ENCODE assay signal across 23 mouse cellular contexts in the genomic region with DNA sequence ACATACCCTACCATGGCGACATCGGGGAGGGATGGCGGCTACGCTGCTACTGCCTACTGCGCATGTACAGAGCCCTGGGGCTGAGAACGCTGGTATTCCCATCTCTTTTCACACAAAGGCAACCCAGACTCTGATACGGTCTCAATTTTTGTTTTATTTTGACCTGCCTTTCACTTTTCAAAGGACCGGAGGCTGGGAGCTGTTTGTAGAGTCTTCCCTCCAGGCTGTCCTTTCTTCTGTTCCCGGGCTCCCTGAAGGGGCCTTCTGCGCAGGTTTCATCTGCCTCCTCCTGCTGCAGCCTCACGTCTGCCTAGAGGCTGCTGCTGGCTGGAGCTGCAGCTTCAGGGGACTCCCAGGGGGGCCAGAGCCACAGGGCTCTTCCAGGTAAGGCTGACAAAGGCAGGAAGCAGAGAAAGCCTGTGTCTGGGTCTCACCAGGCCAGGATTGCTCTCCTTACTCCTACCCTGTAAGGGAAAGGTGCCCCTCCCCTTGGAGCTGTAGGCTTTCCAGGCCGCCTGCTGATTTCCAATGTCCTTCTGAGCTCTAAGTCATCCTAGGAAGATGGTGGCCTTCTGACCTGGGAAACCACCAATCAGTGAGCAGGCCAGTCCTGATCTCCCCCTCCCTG. TPM values are rescaled to one million over a fixed set of nuclear protein-coding genes. Genes with fewer than 3 reads are reported as not detected.
DNase-seq lines count a peak whose midpoint lies in the region; ATAC-seq and TF ChIP-seq lines count a peak whose summit lies in the region.
"Had no signal": no experiment of that assay in that cellular context is flagged by ENCODE, and none has a peak within 500 bp of the region (broad histone marks: within the 10 kb centered on the region; RNA-seq: fewer than 3 reads in every experiment).

No protein-coding gene starts in this region.

- H3K27ac ChIP-seq in hindbrain, embryonic 15.5 days (replicated peaks): no peak overlapping the region
- H3K27ac ChIP-seq in hindbrain, embryonic 14.5 days: no peak overlapping the region
- no peak overlapping the region for H3K27ac ChIP-seq in ES-Bruce4 (ENCODE audit: insufficient read depth, low read length)
- peak overlapping the region; percentile 51; the same call in 1 of the 2 replicates for H3K27ac ChIP-seq in midbrain, embryonic 13.5 days
- H3K27ac ChIP-seq: embryonic facial prominence, embryonic 12.5 days; gastrocnemius, adult 2 months; intestine, embryonic 15.5 days; kidney, embryonic 15.5 days; limb, embryonic 12.5 days; liver, embryonic 12.5 days had no signal

- H3K4me2 ChIP-seq in hindbrain, embryonic 15.5 days: no peak overlapping the region
- H3K4me2 ChIP-seq in hindbrain, embryonic 14.5 days (replicated peaks): no peak overlapping the region
- H3K4me2 ChIP-seq in midbrain, embryonic 13.5 days (replicated peaks): no peak overlapping the region
- H3K4me2 ChIP-seq: embryonic facial prominence, embryonic 12.5 days; intestine, embryonic 15.5 days; kidney, embryonic 15.5 days; limb, embryonic 12.5 days; liver, embryonic 12.5 days had no signal

- no peaks in the 10 kb centered on the region for H3K9me3 ChIP-seq in hindbrain, embryonic 15.5 days
- H3K9me3 ChIP-seq in hindbrain, embryonic 14.5 days (ENCODE audit: control insufficient read depth, low read length): no peaks in the 10 kb centered on the region
- no peaks in the 10 kb centered on the region for H3K9me3 ChIP-seq in ES-Bruce4 (replicated peaks; ENCODE audit: control insufficient read depth, insufficient read depth, low read length, poor library complexity, severe bottlenecking)
- H3K9me3 ChIP-seq in midbrain, embryonic 13.5 days: no peaks in the 10 kb centered on the region
- H3K9me3 ChIP-seq: embryonic facial prominence, embryonic 12.5 days; intestine, embryonic 15.5 days; kidney, embryonic 15.5 days; limb, embryonic 12.5 days had no signal

- no peak overlapping the region for H3K9ac ChIP-seq in hindbrain, embryonic 15.5 days
- no peak overlapping the region for H3K9ac ChIP-seq in hindbrain, embryonic 14.5 days
- H3K9ac ChIP-seq in ES-Bruce4 (ENCODE audit: low read depth, poor library complexity, severe bottlenecking): no peak overlapping the region
- H3K9ac ChIP-seq in midbrain, embryonic 13.5 days (replicated peaks): no peak overlapping the region
- H3K9ac ChIP-seq: embryonic facial prominence, embryonic 12.5 days; intestine, embryonic 15.5 days; kidney, embryonic 15.5 days; limb, embryonic 12.5 days; liver, embryonic 12.5 days had no signal

- no peak for TF ChIP-seq CTCF in ES-Bruce4 (IDR thresholded peaks at IDR 0.05; ENCODE audit: low read depth, low read length)

- no peaks in the 10 kb centered on the region for H3K27me3 ChIP-seq in hindbrain, embryonic 15.5 days
- H3K27me3 ChIP-seq in hindbrain, embryonic 14.5 days (ENCODE audit: control insufficient read depth, insufficient read depth, low read length): no peaks in the 10 kb centered on the region
- no peaks in the 10 kb centered on the region for H3K27me3 ChIP-seq in ES-Bruce4 (ENCODE audit: control insufficient read depth, insufficient read depth, low read length, poor library complexity, severe bottlenecking)
- no peaks in the 10 kb centered on the region for H3K27me3 ChIP-seq in midbrain, embryonic 13.5 days
- H3K27me3 ChIP-seq: embryonic facial prominence, embryonic 12.5 days; intestine, embryonic 15.5 days; kidney, embryonic 15.5 days; limb, embryonic 12.5 days; liver, embryonic 12.5 days had no signal

- no peak overlapping the region for H3K4me3 ChIP-seq in hindbrain, embryonic 15.5 days
- H3K4me3 ChIP-seq in hindbrain, embryonic 14.5 days (replicated peaks; ENCODE audit: low read length): no peak overlapping the region
- no peak overlapping the region for H3K4me3 ChIP-seq in ES-Bruce4 (ENCODE audit: low read depth, low read length)
- no peak overlapping the region for H3K4me3 ChIP-seq in midbrain, embryonic 13.5 days (replicated peaks)
- H3K4me3 ChIP-seq: embryonic facial prominence, embryonic 12.5 days; erythroblast, embryonic 14.5 days; gastrocnemius, adult 2 months; intestine, embryonic 15.5 days; kidney, embryonic 15.5 days; limb, embryonic 12.5 days; liver, embryonic 12.5 days had no signal

- peaks cover 17% of the 10 kb centered on the region for H3K4me1 ChIP-seq in hindbrain, embryonic 15.5 days (replicated peaks)
- H3K4me1 ChIP-seq in hindbrain, embryonic 14.5 days (replicated peaks; ENCODE audit: control insufficient read depth, insufficient read depth, low read length): 0 out of 2 replicates have a peak, but pooled peaks cover 6% of the 10 kb centered on the region
- peaks cover 10% of the 10 kb centered on the region for H3K4me1 ChIP-seq in ES-Bruce4 (ENCODE audit: control insufficient read depth, insufficient read depth, low read length)
- peaks cover 11% of the 10 kb centered on the region for H3K4me1 ChIP-seq in midbrain, embryonic 13.5 days (replicated peaks)
- H3K4me1 ChIP-seq: embryonic facial prominence, embryonic 12.5 days; intestine, embryonic 15.5 days; limb, embryonic 12.5 days; liver, embryonic 12.5 days had no signal

- 0 out of 2 replicates have a peak, but pooled peaks have one; percentile 36 for TF ChIP-seq EP300 in ES-Bruce4 (IDR thresholded peaks at IDR 0.05; ENCODE audit: insufficient read depth, low read depth, low read length)

- no peaks in the 10 kb centered on the region for H3K36me3 ChIP-seq in hindbrain, embryonic 15.5 days
- no peaks in the 10 kb centered on the region for H3K36me3 ChIP-seq in hindbrain, embryonic 14.5 days (replicated peaks; ENCODE audit: control insufficient read depth, insufficient read depth)
- H3K36me3 ChIP-seq in ES-Bruce4 (ENCODE audit: control insufficient read depth, insufficient read depth, low read length, poor library complexity, severe bottlenecking): no peaks in the 10 kb centered on the region
- H3K36me3 ChIP-seq in midbrain, embryonic 13.5 days: no peaks in the 10 kb centered on the region
- H3K36me3 ChIP-seq: embryonic facial prominence, embryonic 12.5 days; intestine, embryonic 15.5 days; limb, embryonic 12.5 days; liver, embryonic 12.5 days had no signal

- peak; percentile 56; the same call in 1 of the 2 replicates for ATAC-seq in hindbrain, embryonic 15.5 days (ENCODE audit: low FRiP score, low read depth)
- no peak for ATAC-seq in hindbrain, embryonic 14.5 days (ENCODE audit: low FRiP score)
- ATAC-seq in midbrain, embryonic 13.5 days: peak; percentile 65; the same call in 1 of the 2 replicates
- ATAC-seq: CD4-positive, CD25-positive, alpha-beta regulatory T cell, adult 4 months; intestine, embryonic 15.5 days; liver, embryonic 12.5 days had no signal

- WGBS in hindbrain, embryonic 15.5 days: 47% methylated on average over 12 of the region's 12 CpGs
- 57% methylated on average over 12 of the region's 12 CpGs for WGBS in hindbrain, embryonic 14.5 days
- 68% methylated on average over 12 of the region's 12 CpGs for WGBS in midbrain, embryonic 13.5 days

- no peak for TF ChIP-seq POLR2A in ES-Bruce4 (IDR thresholded peaks at IDR 0.05; ENCODE audit: insufficient read depth, low read length)

- peak; percentile 24 for DNase-seq in adrenal gland, postnatal 14 days
- DNase-seq in adrenal gland, postnatal 25 days: no peak
- DNase-seq in hindbrain, embryonic 14.5 days (ENCODE audit: low spot score): no peak
- DNase-seq in adipocyte (ENCODE audit: low spot score): no peak
- no peak for DNase-seq in thymus, postnatal 25 days
- DNase-seq: cerebellum, adult 9-11 months; gastrocnemius, adult 2 months; heart, postnatal 36 days; kidney, postnatal 4 days; lung, adult 2 months; lung, postnatal 36 days; thymus, adult 18-20 months had no signal

RNA-seq across cellular contexts. Expression of a gene that starts 7.6 kb away (rescaled TPM):
- 18.8 and 23.1 TPM in 2 replicates for total RNA-seq in adrenal gland, postnatal 14 days (2021)
- total RNA-seq in adrenal gland, postnatal 25 days (2021): 10.8 and 11.9 TPM in 2 replicates
- polyA plus RNA-seq in hindbrain, embryonic 15.5 days (2015; fragmentation: Nextera tagmentation; extraction: Ambion mirVana): 0.56 and 0.73 TPM in 2 replicates
- polyA plus RNA-seq in hindbrain, embryonic 14.5 days (2014; fragmentation: Nextera tagmentation; extraction: Ambion mirVana): 0.44 and 0.56 TPM in 2 replicates
- 1.3 and 1.6 TPM in 2 replicates for polyA plus RNA-seq in ES-Bruce4 (2011; ENCODE audit: insufficient read depth, insufficient read length, low read depth, missing spikeins)
- 0.46 and 0.58 TPM in 2 replicates for polyA plus RNA-seq in midbrain, embryonic 13.5 days (2015; fragmentation: Nextera tagmentation; extraction: Ambion mirVana)
- polyA plus RNA-seq: erythroblast, embryonic 14.5 days; heart, embryonic 14.5 days; limb, embryonic 12.5 days had no signal
